Mouse (Mus musculus) B cell, adult (primary cell): ENCODE measurements around the gene Vmn2r1. TPM values are rescaled to one million over a fixed set of nuclear protein-coding genes. Genes with fewer than 3 reads are reported as not detected.

Source experiments
- total RNA-seq: library from RNA; stranded (reverse); gene quantifications from 4 replicates; pipeline ENCODE4 v1.2.4, GENCODE M21; 2023; ENCODE audit not compliant: inconsistent age

Gene Vmn2r1
- not detected in 4 replicates for total RNA-seq

DNA sequence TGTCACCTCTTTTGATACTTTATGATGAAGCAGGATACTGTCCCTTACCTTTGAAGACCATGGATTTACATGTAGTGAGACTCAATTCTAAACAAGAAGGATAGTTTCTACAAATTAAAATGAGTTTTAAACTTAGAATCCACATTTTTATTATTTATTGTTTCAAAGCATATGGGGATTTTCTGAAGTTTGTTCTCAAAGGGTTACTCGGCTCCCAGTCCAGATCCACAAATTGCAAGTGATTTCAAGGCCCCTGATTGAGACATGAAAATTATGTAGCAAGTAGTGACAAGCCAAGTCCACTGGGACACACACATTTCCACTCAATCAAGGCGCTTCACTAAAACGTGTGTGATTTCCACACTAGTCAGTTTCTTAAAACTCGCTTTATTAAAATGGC is at the start of gene Vmn2r1:
TSS of gene Vmn2r1 (plus strand) at position 301 of the 400 bp plus-strand sequence.

GRCm38 (mm10) chr3:64141878-64142508 is 60.6 kb downstream of the Vmn2r1 start, which contains the start of gene Vmn2r2:
Gene Vmn2r2, minus strand, starts transcription at chr3:64141928.

Other genes with a start within 250 kb of the Vmn2r1 start
- gene Plch1, start 182.1 kb upstream of the Vmn2r1 start, total RNA-seq, result 1.9 to 3.8 TPM (median 2.4 TPM) in 4 replicates
- 3.1 to 4.9 TPM (median 3.5 TPM) in 4 replicates for gene E130311K13Rik, start 152.1 kb upstream of the Vmn2r1 start, total RNA-seq
- 9.6 to 11.0 TPM (median 10.3 TPM) in 4 replicates for gene Slc33a1, start 116.8 kb upstream of the Vmn2r1 start, total RNA-seq
- 15.5 to 16.0 TPM (median 15.9 TPM) in 4 replicates for gene Gmps, start 105.4 kb upstream of the Vmn2r1 start, total RNA-seq
- gene Vmn2r2, start 60.4 kb downstream of the Vmn2r1 start, total RNA-seq, result not detected in 4 replicates
- gene Vmn2r3, start 208.2 kb downstream of the Vmn2r1 start, total RNA-seq, result not detected in 4 replicates